Mouse (Mus musculus): ENCODE measurements around the gene Slc12a8.

The Slc12a8 gene

DNA sequence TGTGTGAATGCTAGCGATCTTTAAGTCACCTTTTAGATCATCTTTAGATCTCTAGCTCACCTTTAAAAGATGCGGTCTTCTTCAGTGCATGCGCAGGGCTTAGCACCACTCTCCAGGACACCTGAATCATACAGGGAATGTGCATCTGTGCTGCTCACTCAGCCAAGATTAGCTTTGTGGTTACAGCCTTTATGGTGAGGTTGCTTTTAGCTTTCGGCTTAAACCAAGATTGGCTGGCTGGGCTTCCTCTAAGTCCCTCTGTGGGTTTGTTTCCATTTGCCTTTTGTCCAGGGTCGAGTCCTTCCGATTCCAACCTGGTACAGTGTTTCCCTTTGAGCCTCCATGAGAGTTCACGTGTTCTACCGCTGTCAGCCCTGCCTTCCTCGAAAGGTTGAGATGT is 187.2 kb downstream of the Slc12a8 start:
- DNase-seq = no peak

- DNase-seq = peak; percentile 52
Measured at GRCm38 (mm10) chr16:33705258-33705657, 188.1 kb downstream of the Slc12a8 start.

DNA sequence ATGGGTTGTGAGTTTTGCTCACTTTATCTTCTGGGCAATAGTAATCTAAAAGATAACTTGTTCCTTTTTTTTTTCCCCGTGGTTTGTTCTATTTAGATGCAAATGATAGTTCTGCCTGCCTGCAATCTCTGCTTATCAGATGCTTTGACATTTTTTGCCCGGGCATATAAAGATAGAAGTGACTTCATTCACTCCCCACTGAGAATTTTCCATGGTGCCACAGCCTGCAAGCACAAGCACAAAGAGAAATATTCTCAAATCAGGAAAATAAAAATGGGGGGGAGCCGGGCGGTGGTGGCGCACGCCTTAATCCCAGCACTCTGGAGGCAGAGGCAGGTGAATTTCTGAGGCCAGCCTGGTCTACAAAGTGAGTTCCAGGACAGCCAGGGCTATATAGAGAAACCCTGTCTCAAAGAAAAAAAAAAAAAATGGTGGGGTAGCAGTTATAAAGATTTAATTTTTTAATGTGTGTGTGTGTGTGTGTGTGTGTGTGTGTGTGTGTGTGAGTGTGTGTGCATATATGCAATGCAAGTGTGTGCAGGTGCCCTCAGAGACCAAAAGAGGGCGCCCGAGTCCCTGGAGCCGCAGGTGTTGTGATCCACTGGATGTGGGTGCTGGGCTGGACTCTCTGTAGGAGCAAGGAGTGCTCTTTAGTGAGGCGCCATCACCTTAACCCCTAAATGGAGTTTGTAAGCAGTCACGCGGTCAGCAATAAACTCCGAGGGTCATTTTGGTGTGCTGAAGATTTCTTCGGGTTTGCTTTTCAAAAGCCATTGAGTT is 189.2 kb downstream of the Slc12a8 start:
- DNase-seq = no peak

GRCm38 (mm10) chr16:33708031-33708430 is 190.9 kb downstream of the Slc12a8 start:
- DNase-seq = no peak

GRCm38 (mm10) chr16:33708585-33709397 is 191.7 kb downstream of the Slc12a8 start:
- DNase-seq = no peak
